Mouse (Mus musculus) NIH3T3 (cell line): ENCODE measurements around the gene Arhgap28.

Source experiments
- DNase-seq: peaks from one replicate; pipeline ENCODE4 v3.0.0-alpha.2; 2012; ENCODE audit warnings: low read depth

Arhgap28 gene

GRCm38 (mm10) chr17:68003741-68004560, at the start of gene Arhgap28:
Gene Arhgap28, minus strand, starts transcription at chr17:68004120.
- peak; percentile 95 for DNase-seq

- no peak for DNase-seq
Measured at GRCm38 (mm10) chr17:68046341-68046675, 42.4 kb upstream of the Arhgap28 start.

DNA sequence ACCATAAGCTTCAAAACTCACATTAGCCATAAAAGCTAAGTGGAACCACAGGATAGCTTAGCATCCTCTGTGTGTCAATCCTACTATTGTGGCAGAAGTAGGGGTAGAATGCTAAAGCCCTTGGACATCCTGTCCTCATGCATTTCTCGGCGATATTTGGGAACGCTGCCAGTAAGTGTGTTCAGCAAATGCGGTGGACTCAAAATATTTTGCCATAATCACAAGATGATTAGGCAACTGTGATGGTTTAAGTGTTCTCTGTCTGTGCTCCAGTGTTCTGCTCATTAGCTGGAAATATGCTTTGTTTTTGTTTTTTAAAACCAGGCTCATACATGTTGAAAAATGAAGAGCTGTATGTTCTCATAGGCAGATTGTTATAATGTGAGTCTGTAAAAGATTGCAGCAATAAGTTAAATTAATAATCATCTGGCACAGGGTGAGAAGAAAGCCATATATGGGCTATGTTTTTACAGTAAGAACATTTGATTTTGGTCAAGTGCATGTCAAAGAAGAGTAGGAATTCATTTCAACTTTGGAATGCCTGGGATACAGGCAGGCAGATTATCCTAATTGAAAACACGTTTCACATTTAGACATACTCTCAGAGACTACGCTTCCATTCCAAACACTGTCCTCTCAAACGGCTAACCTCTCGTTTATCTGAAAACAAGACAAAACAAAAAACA, 41.9 kb upstream of the Arhgap28 start:
- DNase-seq = peak; percentile 40

GRCm38 (mm10) chr17:68042377-68042776, 38.5 kb upstream of the Arhgap28 start:
- no peak for DNase-seq

DNA sequence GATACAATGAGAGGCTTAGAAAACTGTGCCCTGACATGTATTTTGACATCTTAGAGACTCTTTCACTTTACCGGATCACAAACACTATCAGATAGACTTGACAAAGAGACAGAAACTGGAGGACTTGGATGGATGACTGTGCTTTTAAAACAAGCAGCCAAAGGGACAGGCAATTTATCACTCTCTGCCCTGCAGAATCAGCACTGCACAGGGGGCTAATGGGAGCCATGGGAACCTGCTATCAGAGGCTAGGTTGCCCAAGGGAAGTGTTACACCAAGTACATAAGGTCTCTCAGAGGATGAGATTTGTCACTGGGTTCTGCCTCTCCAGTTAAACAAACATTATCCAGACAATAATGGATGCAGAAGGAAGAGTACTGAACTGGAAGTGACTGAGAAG, 33.1 kb upstream of the Arhgap28 start:
- DNase-seq = no peak

- DNase-seq = no peak
Measured at GRCm38 (mm10) chr17:68029495-68029894, 25.6 kb upstream of the Arhgap28 start.

GRCm38 (mm10) chr17:68028519-68028918, 24.6 kb upstream of the Arhgap28 start:
- no peak for DNase-seq

GRCm38 (mm10) chr17:68024327-68024726, 20.4 kb upstream of the Arhgap28 start:
- DNase-seq = no peak

GRCm38 (mm10) chr17:68019466-68020065, 15.6 kb upstream of the Arhgap28 start:
- DNase-seq = peak; percentile 42

DNA sequence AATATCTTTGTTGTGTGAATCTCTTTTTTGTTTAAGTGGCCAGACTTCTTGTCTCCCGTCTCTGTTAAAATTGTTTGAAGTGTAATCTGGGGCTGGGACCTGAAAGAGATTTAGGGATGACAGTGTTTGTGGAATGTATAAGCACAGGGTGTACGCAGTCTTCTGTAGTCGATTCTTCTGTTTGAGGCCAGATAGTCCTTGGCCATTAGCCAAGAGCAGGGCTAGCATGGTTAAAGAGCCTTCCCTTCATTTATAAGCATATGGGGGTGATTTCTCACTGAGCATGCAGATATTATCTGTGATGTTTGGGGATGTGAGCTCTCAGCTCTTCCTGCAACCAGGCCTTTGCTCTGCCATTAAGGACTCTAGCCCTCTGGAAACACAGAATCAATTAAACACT, 13.2 kb upstream of the Arhgap28 start:
- no peak for DNase-seq

- no peak for DNase-seq
Measured at GRCm38 (mm10) chr17:68011606-68012005, 7.7 kb upstream of the Arhgap28 start.

GRCm38 (mm10) chr17:68010041-68010440, 6.1 kb upstream of the Arhgap28 start:
- DNase-seq = no peak

DNA sequence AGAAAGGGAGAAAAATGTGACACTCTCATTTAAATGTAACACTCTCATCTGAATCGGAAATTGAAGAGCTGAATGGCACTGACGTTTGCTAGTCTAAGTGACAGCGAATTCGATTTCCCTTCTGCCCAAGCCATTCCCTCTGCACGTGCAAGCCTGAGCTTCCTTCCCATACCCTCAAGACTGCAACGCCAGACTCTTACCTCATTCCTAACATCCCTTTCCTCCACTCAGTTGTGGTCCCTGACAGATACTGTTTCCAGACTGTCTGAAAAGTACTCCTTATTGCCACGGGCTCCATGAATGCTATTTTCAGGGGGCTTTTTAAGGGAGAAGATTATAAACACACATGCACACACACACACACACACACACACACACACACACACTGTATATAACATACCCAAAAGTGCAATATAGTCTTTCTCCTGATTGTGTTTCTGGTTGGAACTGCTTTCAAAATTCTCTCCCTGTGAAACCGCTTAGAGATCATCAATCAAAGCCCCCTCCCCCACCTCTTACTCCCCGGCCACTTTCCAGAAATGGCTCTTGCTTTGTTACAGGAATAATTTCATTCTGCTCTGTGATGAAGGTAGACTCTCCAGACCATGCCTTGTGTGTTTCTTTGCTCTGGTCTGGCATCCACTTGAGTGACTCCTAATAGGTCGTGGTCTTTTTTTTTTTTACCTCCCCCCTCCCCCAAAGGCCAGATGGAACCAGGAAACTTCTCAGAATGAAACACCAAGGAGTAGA, 836 bp upstream of the Arhgap28 start:
- DNase-seq = peak; percentile 47

- peak; percentile 57 for DNase-seq
Measured at GRCm38 (mm10) chr17:68002608-68003595, 1.0 kb downstream of the Arhgap28 start.

DNA sequence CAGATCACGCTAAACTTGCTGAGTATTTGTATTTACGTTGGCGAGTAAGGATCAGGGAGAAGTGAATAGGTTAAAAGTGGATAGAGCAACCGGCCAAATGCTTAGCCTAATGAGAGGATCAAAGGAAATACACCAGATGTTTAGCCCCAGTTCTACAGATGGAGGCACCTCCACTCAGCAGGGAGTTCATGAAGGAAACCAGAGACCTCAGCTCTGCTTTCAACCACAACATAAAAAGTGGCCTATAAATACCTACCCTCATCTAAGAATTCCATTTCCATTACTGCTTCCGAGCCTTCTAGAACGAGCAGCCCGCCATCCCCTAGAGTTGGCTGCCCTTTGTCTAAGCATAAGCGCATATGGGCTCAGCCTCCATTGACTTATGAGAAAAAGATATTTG, 4.1 kb downstream of the Arhgap28 start:
- DNase-seq = no peak

- no peak for DNase-seq
Measured at GRCm38 (mm10) chr17:67996769-67997155, 7.2 kb downstream of the Arhgap28 start.

GRCm38 (mm10) chr17:67996097-67996768, 7.7 kb downstream of the Arhgap28 start:
- DNase-seq = peak; percentile 79

GRCm38 (mm10) chr17:67995277-67995819, 8.6 kb downstream of the Arhgap28 start:
- peak; percentile 50 for DNase-seq

DNA sequence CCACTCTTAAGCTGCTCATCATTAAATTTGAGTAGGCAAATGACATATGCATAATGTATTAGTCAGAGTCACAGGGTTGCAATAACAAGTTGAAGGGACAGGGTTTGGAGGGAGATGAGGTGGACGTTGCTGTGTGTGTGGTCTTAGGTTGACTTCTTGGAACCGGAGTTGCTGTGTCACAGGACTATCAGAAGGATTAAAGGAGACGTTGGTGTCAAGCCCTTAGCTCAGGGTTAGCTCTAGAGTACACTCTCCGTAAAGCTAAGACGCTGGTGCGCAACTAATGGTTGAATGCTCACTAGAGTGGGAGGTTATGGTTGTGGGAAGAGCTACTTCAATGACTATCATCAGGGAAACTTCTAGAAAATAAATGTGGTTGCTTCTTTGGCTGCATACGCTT, 9.1 kb downstream of the Arhgap28 start:
- DNase-seq = no peak

DNA sequence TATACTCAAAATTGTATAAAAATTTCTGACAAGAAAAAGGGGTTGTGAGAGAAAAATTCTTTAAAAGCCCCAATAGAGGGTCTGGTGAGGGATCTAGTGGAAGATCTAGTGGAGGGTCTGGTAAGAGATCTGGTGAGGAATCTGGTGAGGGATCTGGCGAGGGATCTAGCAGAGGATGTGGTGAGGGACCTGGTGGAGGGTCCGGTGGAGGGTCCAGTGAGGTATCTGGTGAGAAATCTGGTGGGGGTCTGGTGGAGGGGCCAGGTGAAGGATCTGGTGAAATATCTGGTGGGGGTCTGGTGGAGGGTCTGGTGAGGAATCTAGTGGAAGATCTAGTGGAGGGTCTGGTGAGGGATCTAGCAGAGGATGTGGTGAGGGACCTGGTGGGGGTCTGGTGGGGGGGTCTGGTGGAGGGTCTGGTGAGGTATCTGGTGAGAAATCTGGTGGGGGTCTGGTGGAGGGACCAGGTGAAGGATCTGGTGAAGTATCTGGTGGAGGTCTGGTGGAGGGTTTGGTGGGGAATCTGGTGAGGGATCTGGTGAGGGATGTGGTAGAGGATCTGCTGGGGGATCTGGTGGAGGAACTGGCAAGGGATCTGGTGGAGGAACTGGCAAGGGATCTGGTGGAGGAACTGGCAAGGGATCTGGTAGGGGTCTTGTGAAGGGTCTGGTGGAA, 10.4 kb downstream of the Arhgap28 start:
- DNase-seq = no peak
